Mouse (Mus musculus) lung, adult 2 months (tissue): Measurements from ENCODE around the gene Pgd. TPM values are rescaled to one million over a fixed set of nuclear protein-coding genes. Genes with fewer than 3 reads are reported as not detected.
A peak's percentile ranks its signal among the peaks of the same experiment; 100 is the strongest.
"Not testable (repeated sequence)": the region's sequence is repeated elsewhere in the genome, so short reads cannot be mapped to it uniquely, and the experiment has no call there.

ENCODE experiments used
- DNase-seq: peaks from one replicate; pipeline ENCODE4 v3.0.0; 2022
- H3K4me1 ChIP-seq: fragments of 200-500 bp; 2 replicates; pipeline ENCODE4 v1.6.1; 2011; ENCODE audit warnings: low read length; ENCODE audit not compliant: control insufficient read depth, insufficient read depth
- H3K4me3 ChIP-seq: fragments of 200-500 bp; replicated peaks from 2 replicates; pipeline ENCODE3; 2011; ENCODE audit warnings: low read depth, mild to moderate bottlenecking, control low read depth, low read length; ENCODE audit errors: extremely low read depth
- CTCF ChIP-seq: fragments of 200-500 bp; IDR thresholded peaks from 2 replicates; pipeline ENCODE4 v1.5.1; 2011; ENCODE audit warnings: mild to moderate bottlenecking, low read length, control low read depth; ENCODE audit not compliant: insufficient read depth
- POLR2A ChIP-seq: fragments of 200-500 bp; IDR thresholded peaks from 2 replicates; pipeline ENCODE4 v1.6.1; 2011; ENCODE audit warnings: low read depth, mild to moderate bottlenecking, control low read depth, low read length, borderline replicate concordance; ENCODE audit errors: extremely low read depth
- WGBS: fragments of 180-500 bp; shearing (Covaris S2); methylation state at CpG from one replicate; pipeline ENCODE4 v1.1.7; 2018; 5-methylcytosine and 5-hydroxymethylcytosine counted together
- polyA plus RNA-seq: library from polyadenylated mRNA; depleted of rRNA; stranded (reverse); fragments of >200 nt; gene quantifications from 2 replicates; pipeline ENCODE4 v1.2.3, GENCODE M21; 2012; rRNA removed

The Pgd gene
- polyA plus RNA-seq = 118 and 184 TPM in 2 replicates

DNA sequence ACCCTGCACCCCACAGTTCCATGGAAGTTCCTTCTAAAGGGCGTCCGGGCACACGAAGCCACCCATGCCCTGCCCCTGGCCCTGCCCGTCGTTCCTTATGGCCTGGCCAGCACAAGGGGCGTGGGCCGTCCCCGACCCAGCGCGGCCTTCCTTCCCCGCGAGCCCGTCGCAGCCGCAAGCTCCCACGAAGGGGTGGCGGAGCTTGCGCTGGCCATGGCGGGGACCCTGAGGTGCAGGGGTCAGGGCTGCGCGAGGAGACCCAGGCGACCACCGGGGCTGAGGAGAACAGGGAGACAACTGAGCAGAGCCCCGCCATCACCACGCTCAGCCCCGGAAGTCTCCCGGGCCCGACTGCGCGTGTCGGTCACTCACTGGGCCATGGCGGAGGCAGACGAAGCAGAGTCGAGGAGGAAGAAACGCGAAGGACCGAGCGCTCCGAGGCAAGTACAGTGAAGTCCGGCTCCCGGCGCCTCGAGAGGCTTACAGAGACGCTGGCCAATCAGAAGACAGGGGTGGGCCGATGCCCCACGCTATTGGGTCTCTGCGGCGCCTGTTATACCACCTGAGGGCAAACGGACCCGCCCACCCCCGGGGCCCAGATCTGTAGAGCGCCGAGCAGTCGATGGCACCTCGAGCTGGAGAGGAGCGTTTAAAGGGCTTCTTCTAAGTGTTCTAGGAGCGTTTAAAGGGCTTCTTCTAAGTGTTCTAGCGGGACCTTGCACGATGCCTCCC lies at the start of gene Pgd:
Pgd (minus strand) TSS at position 557 of the 732 bp plus-strand sequence.
- peak; percentile 94 for DNase-seq
- Histone ChIP-seq H3K4me1 (peaks cover 4% of the 10 kb centered on the region), H3K4me3 (peak within 1 kb of the TSS; percentile 80)
- peak; percentile 89 for TF ChIP-seq POLR2A
- no peak for TF ChIP-seq CTCF
- under 1% methylated on average over 59 of the region's 59 CpGs for WGBS

DNA sequence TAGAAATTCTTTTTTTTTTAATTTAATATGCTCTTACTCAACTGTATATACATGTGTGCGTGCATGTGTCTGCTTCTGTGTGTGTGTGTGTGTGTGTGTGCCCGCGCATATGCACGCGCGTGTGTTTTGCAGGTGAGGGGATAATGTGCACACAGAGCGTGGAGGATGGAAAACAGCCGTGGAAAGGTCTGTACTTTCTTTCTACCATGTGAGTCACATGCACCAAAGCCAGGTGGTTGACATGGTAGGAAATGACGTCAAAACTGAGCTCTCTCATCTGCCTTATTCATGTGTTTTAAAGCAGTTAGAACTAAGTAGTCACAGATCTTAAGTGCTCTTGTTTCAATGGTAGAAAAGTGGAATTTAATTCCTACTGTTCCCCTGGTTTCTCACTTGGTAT lies 49.4 kb upstream of the Pgd start:
- 87% methylated on average over 9 of the region's 9 CpGs for WGBS
- Histone ChIP-seq H3K4me3 (no peak overlapping the region), H3K4me1 (no peaks in the 10 kb centered on the region)
- DNase-seq = no peak
- TF ChIP-seq POLR2A (no peak), CTCF (no peak)

DNA sequence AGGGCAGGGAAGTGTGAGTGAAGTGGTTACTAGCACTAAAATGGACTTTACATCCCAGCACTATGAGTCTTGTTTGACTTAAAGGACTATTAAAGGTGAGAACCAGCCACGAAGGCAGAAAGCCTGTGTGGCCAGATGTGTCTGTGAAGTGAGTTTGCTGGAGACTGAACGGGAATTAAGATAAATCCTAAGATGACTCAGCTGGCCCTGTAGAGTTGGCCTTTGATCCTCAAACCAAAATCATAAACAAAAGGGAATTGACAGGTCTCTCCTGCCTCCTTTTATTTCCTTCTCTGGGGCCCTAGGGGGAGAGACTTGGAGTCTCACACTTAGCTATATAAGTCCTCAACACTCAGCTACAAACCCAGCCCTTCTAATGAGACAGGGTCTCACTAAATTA lies 48.8 kb upstream of the Pgd start:
- DNase-seq = no peak
- H3K4me1 ChIP-seq = no peaks in the 10 kb centered on the region
- no peak overlapping the region for H3K4me3 ChIP-seq
- WGBS = 42% methylated on average over 2 of the region's 2 CpGs
- no peak for TF ChIP-seq CTCF
- no peak for TF ChIP-seq POLR2A

DNA sequence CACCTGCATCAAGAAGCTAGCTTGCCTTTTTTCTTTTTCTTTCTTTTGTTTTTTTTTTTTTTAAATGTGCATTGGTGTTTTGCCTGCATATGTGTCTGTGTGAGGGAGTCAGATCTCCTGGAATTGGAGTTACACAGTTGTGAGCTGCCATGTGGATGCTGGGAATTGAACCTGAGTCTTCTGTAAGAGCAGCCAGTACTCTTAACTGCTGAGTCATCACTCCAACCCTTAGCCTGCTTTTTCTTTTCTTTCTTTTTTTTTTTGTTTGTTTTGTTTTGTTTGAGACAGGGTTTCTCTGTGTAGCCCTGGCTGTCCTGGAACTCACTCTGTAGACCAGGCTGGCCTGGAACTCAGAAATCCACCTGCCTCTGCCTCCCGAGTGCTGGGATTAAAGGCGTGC lies 47.9 kb upstream of the Pgd start:
- 95% methylated on average over 2 of the region's 2 CpGs for WGBS
- not testable (repeated sequence) for H3K4me1 ChIP-seq

DNA sequence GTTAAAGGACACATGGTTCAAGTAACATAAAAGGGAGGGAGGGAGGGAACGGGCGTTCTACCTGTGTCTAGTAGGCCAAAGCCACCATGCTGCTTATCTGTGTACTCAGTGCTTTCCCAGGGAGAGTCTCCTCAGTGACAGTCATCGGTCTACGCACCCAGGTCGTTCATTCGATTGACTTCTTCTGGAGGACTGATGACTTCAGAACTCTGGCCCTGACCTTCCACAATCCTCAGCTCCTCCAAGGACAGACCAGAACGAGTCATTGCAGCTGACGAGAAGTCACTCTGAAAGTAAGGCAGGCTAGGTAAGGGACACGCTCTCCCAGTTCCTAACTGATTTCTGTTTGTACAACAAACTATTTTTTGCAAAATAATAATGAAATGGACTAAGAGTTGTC lies 46.9 kb upstream of the Pgd start:
- DNase-seq = no peak
- Histone ChIP-seq H3K4me3 (no peak overlapping the region), H3K4me1 (no peaks in the 10 kb centered on the region)
- TF ChIP-seq CTCF (no peak), POLR2A (no peak)
- WGBS = 92% methylated on average over 9 of the region's 9 CpGs

More for the DNA sequence above, 47.9 kb upstream of the Pgd start:
- DNase-seq, H3K4me3 ChIP-seq: not testable (repeated sequence)

DNA sequence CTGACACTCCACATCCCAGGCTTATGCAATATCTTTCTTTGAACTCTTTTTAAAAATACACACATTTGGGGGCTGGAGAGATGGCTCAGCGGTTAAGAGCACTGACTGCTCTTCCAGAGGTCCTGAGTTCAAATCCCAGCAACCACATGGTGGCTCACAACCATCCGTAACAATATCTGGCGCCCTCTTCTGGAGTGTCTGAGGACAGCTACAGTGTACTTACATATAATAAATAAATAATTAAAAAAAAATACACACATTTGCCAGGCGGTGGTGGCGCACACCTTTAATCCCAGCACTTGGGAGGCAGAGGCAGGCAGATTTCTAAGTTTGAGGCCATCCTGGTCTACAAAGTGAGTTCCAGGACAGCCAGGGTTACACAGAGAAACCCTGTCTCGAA lies 44.9 kb upstream of the Pgd start:
- H3K4me1 ChIP-seq, DNase-seq, H3K4me3 ChIP-seq: not testable (repeated sequence)
- 93% methylated on average over 6 of the region's 6 CpGs for WGBS

DNA sequence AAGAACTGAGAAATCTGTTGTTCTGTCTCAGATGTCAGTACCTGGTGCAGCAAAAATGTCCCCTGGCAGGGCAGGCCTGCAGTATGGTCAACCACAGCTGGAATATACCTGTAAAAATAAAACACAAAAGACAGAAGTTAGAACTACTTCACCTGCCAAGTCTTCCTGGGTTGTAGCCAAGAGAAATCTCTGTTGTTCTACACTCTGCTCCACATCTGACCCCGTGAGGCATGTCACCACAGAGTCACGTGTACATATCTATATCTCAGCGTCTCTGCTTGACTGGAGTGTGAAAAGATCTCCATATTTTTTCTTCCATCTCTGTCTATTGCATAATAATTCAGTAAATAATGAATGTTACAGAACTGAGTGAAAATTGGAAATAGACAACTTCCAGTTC lies 35.9 kb upstream of the Pgd start:
- 56% methylated on average over 3 of the region's 3 CpGs for WGBS
- DNase-seq = no peak
- TF ChIP-seq CTCF = no peak
- TF ChIP-seq POLR2A = no peak
- no peak overlapping the region for H3K4me3 ChIP-seq
- H3K4me1 ChIP-seq = no peaks in the 10 kb centered on the region

DNA sequence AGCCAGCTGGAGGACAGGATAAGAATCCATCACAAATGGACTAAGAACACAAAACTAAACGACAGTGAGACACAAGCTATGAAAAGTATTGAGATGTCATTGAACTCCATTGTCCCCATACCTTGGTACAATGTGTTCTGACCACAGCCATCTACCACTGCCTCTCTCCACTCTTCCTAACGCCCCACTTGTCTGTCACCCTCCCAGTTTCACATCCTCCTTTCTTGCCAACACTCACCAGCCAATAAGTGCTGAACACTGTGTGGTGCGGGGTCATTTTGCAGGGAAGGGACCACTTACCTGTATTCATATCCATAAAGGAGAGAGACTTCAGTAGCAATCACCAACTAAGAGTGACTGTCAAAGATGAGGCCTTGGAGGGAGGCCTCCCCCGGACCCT lies 34.5 kb upstream of the Pgd start:
- Histone ChIP-seq H3K4me3 (no peak overlapping the region), H3K4me1 (no peaks in the 10 kb centered on the region)
- TF ChIP-seq CTCF (no peak), POLR2A (no peak)
- DNase-seq = no peak
- 78% methylated on average over 4 of the region's 4 CpGs for WGBS

DNA sequence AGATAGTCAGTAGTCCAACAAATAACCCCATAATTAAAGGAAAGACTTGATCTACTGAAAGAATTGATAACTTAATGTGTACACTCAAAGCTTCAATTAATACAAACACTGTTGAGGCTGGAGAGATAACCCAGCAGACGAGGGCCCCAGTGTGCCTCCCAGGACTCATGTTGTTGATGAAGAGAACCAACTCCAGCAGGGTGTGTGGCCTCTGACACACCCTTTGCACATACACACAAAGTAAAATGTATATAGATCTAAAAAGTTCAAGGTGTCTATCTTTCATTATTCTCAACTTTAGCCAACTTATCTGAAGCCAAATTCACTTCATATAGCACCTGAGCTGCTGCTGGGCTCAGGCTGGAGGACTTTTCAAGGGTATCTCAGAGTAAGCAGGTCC lies 30.6 kb upstream of the Pgd start:
- no peaks in the 10 kb centered on the region for H3K4me1 ChIP-seq
- no peak for DNase-seq
- no peak overlapping the region for H3K4me3 ChIP-seq
- TF ChIP-seq POLR2A = no peak
- TF ChIP-seq CTCF = no peak
- WGBS = 73% methylated on average over 1 of the region's 1 CpGs

DNA sequence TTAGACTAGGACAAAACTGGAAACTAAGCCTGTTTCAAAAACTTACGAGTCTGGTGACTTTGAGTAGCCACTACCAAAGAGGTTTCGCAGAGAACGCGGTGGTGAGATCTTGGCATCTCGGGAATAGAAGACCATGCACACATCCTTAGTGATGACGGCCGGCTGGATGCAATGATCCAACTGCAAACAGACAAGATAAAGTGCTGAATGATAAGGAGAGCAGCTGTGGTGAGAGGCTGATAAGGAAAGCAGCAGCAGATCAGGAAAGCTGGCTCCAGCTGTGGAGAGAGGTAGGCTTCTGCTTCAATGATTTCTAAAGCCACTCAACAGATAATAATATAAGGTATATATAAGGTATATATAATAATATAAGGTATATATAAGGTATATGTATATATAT lies 24.5 kb upstream of the Pgd start:
- Histone ChIP-seq H3K4me3 (no peak overlapping the region), H3K4me1 (no peaks in the 10 kb centered on the region)
- WGBS = 68% methylated on average over 7 of the region's 7 CpGs
- TF ChIP-seq CTCF = no peak
- no peak for TF ChIP-seq POLR2A
- DNase-seq = no peak

DNA sequence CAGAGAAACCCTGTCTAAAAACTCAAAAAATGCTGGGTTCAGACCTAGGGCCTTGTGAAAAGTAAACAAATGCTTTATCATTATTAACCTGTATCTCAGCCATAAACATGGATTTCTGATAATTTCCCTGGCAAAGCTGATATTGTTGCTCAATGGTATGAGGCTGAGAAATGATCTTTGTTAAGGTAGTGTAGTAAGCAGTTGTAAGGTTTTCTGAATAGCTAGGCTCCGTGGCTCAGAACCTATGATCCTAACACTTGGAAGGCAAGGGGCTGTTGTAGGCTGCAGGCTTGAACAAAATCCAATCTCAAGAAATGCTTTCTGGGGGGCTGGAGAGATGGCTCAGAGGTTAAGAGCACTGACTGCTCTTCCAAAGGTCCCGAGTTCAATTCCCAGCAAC lies 22.0 kb upstream of the Pgd start:
- no peak for TF ChIP-seq POLR2A
- TF ChIP-seq CTCF = no peak
- WGBS = 98% methylated on average over 2 of the region's 2 CpGs
- no peaks in the 10 kb centered on the region for H3K4me1 ChIP-seq
- no peak for DNase-seq
- H3K4me3 ChIP-seq = no peak overlapping the region
